Mouse (Mus musculus): ENCODE data around the gene Vps37b.

DNA sequence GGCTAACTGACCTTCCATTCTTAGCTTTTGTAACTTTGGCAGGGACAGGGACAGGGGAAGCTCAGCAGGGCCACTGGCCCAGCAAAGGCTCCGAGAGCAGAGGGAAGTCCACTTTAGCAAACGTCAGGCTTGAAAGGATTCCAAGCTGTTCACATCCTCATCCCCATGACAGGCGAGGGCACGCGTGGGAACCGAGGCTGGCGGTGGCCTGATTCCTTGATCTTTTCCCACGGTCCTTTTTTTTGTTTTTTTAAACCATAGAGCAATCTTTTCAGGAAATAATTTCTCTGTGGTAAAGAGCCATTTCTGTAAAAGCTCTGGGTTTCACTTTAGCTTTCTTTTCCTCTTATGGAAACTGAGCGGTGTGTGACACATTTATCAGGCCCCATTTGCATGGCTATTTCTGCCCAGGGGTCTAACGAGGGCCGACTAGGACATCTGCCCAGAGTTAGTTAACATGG, 17.2 kb downstream of the Vps37b start:
- no peak for TF ChIP-seq CTCF (conservative IDR thresholded peaks at IDR 0.05; ENCODE audit: low read length)
- TF ChIP-seq POU5F1 (IDR thresholded peaks at IDR 0.05; ENCODE audit: borderline replicate concordance, low read length), result no peak
- no peak for TF ChIP-seq NANOG (IDR thresholded peaks at IDR 0.05; ENCODE audit: borderline replicate concordance, low read length)
